ENCODE assay signal across 8 mouse cellular contexts in genomic region chrX:102003632-102004315, GRCm38 (mm10).
DNase-seq lines count a peak whose midpoint lies in the region; ATAC-seq and TF ChIP-seq lines count a peak whose summit lies in the region.

No protein-coding gene starts in this region.

- H3K9me3 ChIP-seq in kidney, embryonic 14.5 days (ENCODE audit: control insufficient read depth, low read length): no peaks in the 10 kb centered on the region
- H3K9me3 ChIP-seq in hindbrain, embryonic 10.5 days: no peaks in the 10 kb centered on the region

- H3K4me2 ChIP-seq in kidney, embryonic 14.5 days (replicated peaks; ENCODE audit: low read depth, low read length): peak overlapping the region; percentile 53

- peaks cover 10% of the 10 kb centered on the region; the same call in 1 of the 2 replicates for H3K27me3 ChIP-seq in kidney, embryonic 14.5 days (ENCODE audit: control insufficient read depth, insufficient read depth, low read length)
- no peaks in the 10 kb centered on the region for H3K27me3 ChIP-seq in cerebellum, adult 2 months (ENCODE audit: control insufficient read depth, insufficient read depth, low read length)
- H3K27me3 ChIP-seq in hindbrain, embryonic 10.5 days (ENCODE audit: insufficient read depth, poor library complexity, severe bottlenecking): peaks cover 98% of the 10 kb centered on the region

- ATAC-seq in kidney, embryonic 14.5 days (ENCODE audit: low FRiP score, low TSS enrichment): peak; percentile 45; the same call in 1 of the 2 replicates

- H3K27ac ChIP-seq in kidney, embryonic 14.5 days (ENCODE audit: low read depth, low read length): no peak overlapping the region
- no peak overlapping the region for H3K27ac ChIP-seq in cerebellum, adult 2 months (ENCODE audit: insufficient read depth, low read length)
- H3K27ac ChIP-seq in hindbrain, embryonic 10.5 days: peak overlapping the region; percentile 70

- no peaks in the 10 kb centered on the region; the same call in 1 of the 2 replicates for H3K4me1 ChIP-seq in kidney, embryonic 14.5 days (ENCODE audit: control insufficient read depth, insufficient read depth, low read length)
- peaks cover 13% of the 10 kb centered on the region for H3K4me1 ChIP-seq in cerebellum, adult 2 months (ENCODE audit: control insufficient read depth, insufficient read depth, low read length)
- peaks cover 32% of the 10 kb centered on the region for H3K4me1 ChIP-seq in hindbrain, embryonic 10.5 days (replicated peaks)

- TF ChIP-seq POLR2A in cerebellum, adult 2 months (IDR thresholded peaks at IDR 0.05; ENCODE audit: borderline replicate concordance, insufficient read depth, low read length): no peak

- no peaks in the 10 kb centered on the region for H3K36me3 ChIP-seq in kidney, embryonic 14.5 days (ENCODE audit: control insufficient read depth, insufficient read depth, low read length)
- no peaks in the 10 kb centered on the region for H3K36me3 ChIP-seq in hindbrain, embryonic 10.5 days

- peak; percentile 15; the same call in 1 of the 2 replicates for TF ChIP-seq CTCF in cerebellum, adult 2 months (IDR thresholded peaks at IDR 0.05; ENCODE audit: borderline replicate concordance, insufficient read depth, low read depth, low read length)

- DNase-seq in kidney, postnatal 36 days: no peak
- peak; percentile 74 to 88 for DNase-seq in cerebellum, adult 2 months
- DNase-seq in hindbrain, embryonic 10.5 days (ENCODE audit: low spot score): peak; percentile 25
- peak; percentile 74 to 76 for DNase-seq in left cerebral cortex, postnatal 25 days (ENCODE audit: low spot score in 2 of 2)
- peak; percentile 77 to 83 for DNase-seq in right cerebral cortex, postnatal 10 days (ENCODE audit: low spot score in 2 of 2)
- no peak for DNase-seq in thymus, postnatal 0 days (ENCODE audit: low spot score)
- DNase-seq in yolk sac, embryonic 10.5 days (ENCODE audit: low spot score): no peak

- 24% methylated on average over 20 of the region's 20 CpGs for WGBS in kidney, embryonic 14.5 days
- WGBS in cerebellum, adult 2 months: 3% methylated on average over 20 of the region's 20 CpGs
- WGBS in hindbrain, embryonic 10.5 days: 21% methylated on average over 20 of the region's 20 CpGs

- intact Hi-C loops in left cerebral cortex, postnatal 25 days (cut with DNase I): no loop called here

- H3K9ac ChIP-seq in kidney, embryonic 14.5 days (ENCODE audit: low read depth, low read length): 0 out of 2 replicates have a peak overlapping the region, but pooled peaks have one; percentile 18

- H3K4me3 ChIP-seq in kidney, embryonic 14.5 days (ENCODE audit: low read length): peak overlapping the region; percentile 21; the same call in 1 of the 2 replicates
- peak overlapping the region; percentile 37 for H3K4me3 ChIP-seq in cerebellum, adult 2 months (replicated peaks; ENCODE audit: insufficient read depth, low read depth, low read length)
- peak overlapping the region; percentile 45 for H3K4me3 ChIP-seq in hindbrain, embryonic 10.5 days

Comparison
In these comparisons a context has a peak if more than half of its experiments do, and no peak if none do; other contexts are left out.
1. DNase-seq: peak in cerebellum, adult 2 months (2 of 2), hindbrain, embryonic 10.5 days (single experiment), left cerebral cortex, postnatal 25 days (2 of 2) and right cerebral cortex, postnatal 10 days (2 of 2); none in kidney, postnatal 36 days (0 of 2), thymus, postnatal 0 days (single experiment) and yolk sac, embryonic 10.5 days (single experiment).
2. Peak in every context shown above with its lines, with median percentiles within 50 percentile points of each other: H3K4me3 ChIP-seq.